Mouse (Mus musculus): Measurements from ENCODE around the gene Gm21680. TPM values are rescaled to one million over a fixed set of nuclear protein-coding genes. Genes with fewer than 3 reads are reported as not detected.

Gm21680 gene
- polyA plus RNA-seq, 1 experiment from 2014 or later = not detected

Other genes starting within 250 kb of the Gm21680 start
- gene Actr3b, start 212.7 kb downstream of the Gm21680 start, polyA plus RNA-seq (2015; fragmentation: Nextera tagmentation; extraction: Ambion mirVana) = 0.41 and 0.60 TPM in 2 replicates
- gene Gm21663, start 30.3 kb downstream of the Gm21680 start, polyA plus RNA-seq (2015; fragmentation: Nextera tagmentation; extraction: Ambion mirVana) = not detected in 2 replicates
- gene Gm21671, start 18.2 kb downstream of the Gm21680 start, polyA plus RNA-seq (2015; fragmentation: Nextera tagmentation; extraction: Ambion mirVana) = 0.03 TPM in 1 of 2 replicates, not detected in the other
- not detected in 2 replicates for gene Gm21698, start 16.0 kb upstream of the Gm21680 start, polyA plus RNA-seq (2015; fragmentation: Nextera tagmentation; extraction: Ambion mirVana)
- not detected in 2 replicates for gene Gm1979, start 32.1 kb upstream of the Gm21680 start, polyA plus RNA-seq (2015; fragmentation: Nextera tagmentation; extraction: Ambion mirVana)
- gene Gm5862, start 50.3 kb upstream of the Gm21680 start, polyA plus RNA-seq (2015; fragmentation: Nextera tagmentation; extraction: Ambion mirVana) = not detected in 2 replicates
- gene Speer4a, start 66.9 kb upstream of the Gm21680 start, polyA plus RNA-seq (2015; fragmentation: Nextera tagmentation; extraction: Ambion mirVana) = not detected in 2 replicates
- gene Gm7347, start 85.9 kb upstream of the Gm21680 start, polyA plus RNA-seq (2015; fragmentation: Nextera tagmentation; extraction: Ambion mirVana) = not detected in 2 replicates
- gene Gm10471, start 116.6 kb upstream of the Gm21680 start, polyA plus RNA-seq (2015; fragmentation: Nextera tagmentation; extraction: Ambion mirVana) = not detected in 2 replicates
- not detected in 2 replicates for gene 5031410I06Rik, start 132.7 kb upstream of the Gm21680 start, polyA plus RNA-seq (2015; fragmentation: Nextera tagmentation; extraction: Ambion mirVana)
- not detected in 2 replicates for gene Gm10220, start 148.8 kb upstream of the Gm21680 start, polyA plus RNA-seq (2015; fragmentation: Nextera tagmentation; extraction: Ambion mirVana)